ENCODE assay signal across 8 mouse cellular contexts in the genomic region with DNA sequence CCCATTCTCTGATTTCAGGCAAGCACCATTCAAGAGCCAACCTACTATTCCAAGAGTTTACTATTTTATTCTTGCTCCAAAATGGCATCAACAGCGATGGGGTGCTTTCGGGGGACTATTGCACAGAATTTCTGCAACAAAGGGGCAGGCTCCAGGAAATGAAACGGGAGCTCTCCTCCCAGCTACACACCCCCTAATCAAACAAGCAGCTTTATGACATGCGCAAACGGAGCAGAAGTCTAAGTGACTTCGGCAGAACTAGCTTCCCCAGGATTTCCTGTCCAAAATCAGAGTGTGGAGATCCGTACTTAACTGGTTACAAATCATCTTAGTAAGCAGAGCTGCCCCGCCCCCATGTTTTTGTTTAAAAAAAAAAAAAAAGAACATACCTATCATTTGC.
DNase-seq lines count a peak whose midpoint lies in the region; ATAC-seq and TF ChIP-seq lines count a peak whose summit lies in the region.

No protein-coding gene starts in this region.

- DNase-seq in T-cell, adult 2 months (ENCODE audit: low spot score), result peak; percentile 31
- DNase-seq in cerebellum, postnatal 25 days, result peak; percentile 43 to 48
- DNase-seq in gastrocnemius, adult 2 months, result peak; percentile 69
- peak; percentile 32 to 37 for DNase-seq in left cerebral cortex, adult 2 months (ENCODE audit: extremely low spot score in 1 of 2, low spot score in 2 of 2)
- DNase-seq in lung, postnatal 36 days, result peak; percentile 81
- peak; percentile 41 for DNase-seq in retina, postnatal 7 days (ENCODE audit: low read depth, low spot score)
- peak; percentile 52 to 62 for DNase-seq in urinary bladder, postnatal 4 days (ENCODE audit: low spot score in 2 of 2)

- peak; percentile 69 for ATAC-seq in hindbrain, embryonic 16.5 days

- no peaks in the 10 kb centered on the region for H3K27me3 ChIP-seq in hindbrain, embryonic 16.5 days (replicated peaks; ENCODE audit: control insufficient read depth, insufficient read depth, low read length)

- H3K36me3 ChIP-seq in hindbrain, embryonic 16.5 days (ENCODE audit: control insufficient read depth, insufficient read depth, low read length), result no peaks in the 10 kb centered on the region

- peak overlapping the region; percentile 74 for H3K4me3 ChIP-seq in gastrocnemius, adult 2 months
- H3K4me3 ChIP-seq in hindbrain, embryonic 16.5 days (ENCODE audit: low read length), result peak overlapping the region; percentile 65
- peak overlapping the region; percentile 68 for H3K4me3 ChIP-seq in left cerebral cortex, adult 2 months

- TF ChIP-seq CTCF in gastrocnemius, adult 2 months (IDR thresholded peaks at IDR 0.05), result no peak
- no peak for TF ChIP-seq CTCF in left cerebral cortex, adult 2 months (IDR thresholded peaks at IDR 0.05)

- H3K9me3 ChIP-seq in hindbrain, embryonic 16.5 days (ENCODE audit: control insufficient read depth, low read length), result no peaks in the 10 kb centered on the region

- peaks cover 7% of the 10 kb centered on the region for H3K4me1 ChIP-seq in hindbrain, embryonic 16.5 days (ENCODE audit: control insufficient read depth, insufficient read depth, low read depth, low read length)

- H3K4me2 ChIP-seq in hindbrain, embryonic 16.5 days (ENCODE audit: low read length), result peak overlapping the region; percentile 66

- intact Hi-C loops in gastrocnemius, adult 2 months (cut with DNase I), result loop anchor here (5.0 to 10.0 kb wide), 5 partner anchors 47 to 314 kb away; no protein-coding TSS in a partner anchor
- intact Hi-C loops in left cerebral cortex, adult 2 months (cut with DNase I), result loop anchor here (2.0 to 10.0 kb wide), 4 partner anchors 52 to 206 kb away; no protein-coding TSS in a partner anchor

- H3K9ac ChIP-seq in hindbrain, embryonic 16.5 days (ENCODE audit: low read depth, low read length), result peak overlapping the region; percentile 77

- peak overlapping the region; percentile 89 for H3K27ac ChIP-seq in gastrocnemius, adult 2 months
- H3K27ac ChIP-seq in hindbrain, embryonic 16.5 days (ENCODE audit: low read depth, low read length), result peak overlapping the region; percentile 95
- H3K27ac ChIP-seq in left cerebral cortex, adult 2 months, result peak overlapping the region; percentile 81

- WGBS in hindbrain, embryonic 16.5 days, result 0% methylated on average over 8 of the region's 8 CpGs

Comparison
In these comparisons a context has a peak if more than half of its experiments do, and no peak if none do; other contexts are left out.
1. Peak in every context shown above with its lines: DNase-seq, ATAC-seq, H3K4me3 ChIP-seq and H3K27ac ChIP-seq.
2. DNase-seq: peak in every context shown above with its lines; median percentile 81 in lung, postnatal 36 days; 69 in gastrocnemius, adult 2 months; 57 in urinary bladder, postnatal 4 days; 46 in cerebellum, postnatal 25 days; 41 in retina, postnatal 7 days; 34 in left cerebral cortex, adult 2 months; 31 in T-cell, adult 2 months.